Mouse (Mus musculus): ENCODE measurements around the gene Nrip1. TPM values are rescaled to one million over a fixed set of nuclear protein-coding genes. Genes with fewer than 3 reads are reported as not detected.

Gene Nrip1
- total RNA-seq, 2 experiments from 2014 or later = 45.2 to 64.7 TPM

DNA sequence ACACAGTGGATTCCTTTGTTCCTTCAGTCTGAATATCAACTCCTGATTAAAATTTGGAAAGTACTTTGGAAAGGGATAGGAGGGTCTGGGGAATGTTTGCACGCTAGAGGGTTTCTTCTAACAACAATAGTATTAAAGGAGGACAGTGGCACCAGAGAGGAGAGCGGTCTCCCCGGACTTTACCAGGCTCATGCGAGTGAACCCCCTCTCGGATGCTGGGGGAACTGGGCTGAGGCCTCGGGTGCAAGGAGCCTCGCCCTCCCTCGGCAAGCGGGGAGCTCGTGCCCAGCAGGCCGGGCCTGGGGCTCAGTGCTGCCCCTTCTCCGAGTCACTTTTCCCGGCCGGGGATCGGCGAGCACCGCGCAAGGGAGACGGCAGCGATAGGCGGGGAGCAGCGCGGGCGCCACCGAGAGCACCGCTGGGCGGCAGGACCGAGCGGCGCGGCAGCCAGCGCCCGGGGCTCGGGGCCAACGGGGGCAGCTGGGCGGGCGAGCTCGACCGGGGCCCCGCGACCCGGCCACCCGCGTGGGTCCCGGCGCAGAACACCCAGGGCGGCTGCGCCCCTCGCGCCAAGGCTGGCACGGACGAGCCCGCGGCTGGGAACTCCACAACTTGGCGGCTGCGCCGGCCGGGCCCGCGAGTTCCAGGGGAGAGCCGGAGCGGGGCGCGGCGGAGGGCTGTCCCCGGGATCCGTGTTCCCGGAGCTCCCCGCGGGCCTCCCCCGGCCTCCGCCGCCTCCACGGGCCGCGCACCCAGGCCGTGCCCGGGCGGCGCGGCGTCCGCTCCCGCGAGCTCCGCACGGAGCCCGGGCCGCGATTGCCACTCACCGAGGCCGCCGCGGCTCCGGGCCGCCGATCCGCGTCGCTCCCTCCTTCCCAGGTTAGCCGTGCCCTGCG lies 1.3 kb downstream of the Nrip1 start:
- peak; percentile 72 for DNase-seq

DNA sequence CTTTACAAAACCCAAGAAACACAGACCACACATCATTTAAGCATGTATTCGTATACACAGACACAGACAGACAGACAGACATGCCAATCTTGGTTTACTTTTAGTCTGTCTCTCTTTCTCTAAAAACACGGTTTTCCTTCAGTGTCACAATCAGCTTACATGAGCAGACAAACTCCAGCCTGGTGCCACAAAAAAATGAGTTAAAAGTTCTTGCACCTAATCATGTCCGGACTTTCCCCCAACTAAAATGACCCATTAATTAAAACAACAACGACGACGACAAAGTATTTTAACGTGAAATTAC lies 2.1 kb downstream of the Nrip1 start:
- no peak for DNase-seq

DNA sequence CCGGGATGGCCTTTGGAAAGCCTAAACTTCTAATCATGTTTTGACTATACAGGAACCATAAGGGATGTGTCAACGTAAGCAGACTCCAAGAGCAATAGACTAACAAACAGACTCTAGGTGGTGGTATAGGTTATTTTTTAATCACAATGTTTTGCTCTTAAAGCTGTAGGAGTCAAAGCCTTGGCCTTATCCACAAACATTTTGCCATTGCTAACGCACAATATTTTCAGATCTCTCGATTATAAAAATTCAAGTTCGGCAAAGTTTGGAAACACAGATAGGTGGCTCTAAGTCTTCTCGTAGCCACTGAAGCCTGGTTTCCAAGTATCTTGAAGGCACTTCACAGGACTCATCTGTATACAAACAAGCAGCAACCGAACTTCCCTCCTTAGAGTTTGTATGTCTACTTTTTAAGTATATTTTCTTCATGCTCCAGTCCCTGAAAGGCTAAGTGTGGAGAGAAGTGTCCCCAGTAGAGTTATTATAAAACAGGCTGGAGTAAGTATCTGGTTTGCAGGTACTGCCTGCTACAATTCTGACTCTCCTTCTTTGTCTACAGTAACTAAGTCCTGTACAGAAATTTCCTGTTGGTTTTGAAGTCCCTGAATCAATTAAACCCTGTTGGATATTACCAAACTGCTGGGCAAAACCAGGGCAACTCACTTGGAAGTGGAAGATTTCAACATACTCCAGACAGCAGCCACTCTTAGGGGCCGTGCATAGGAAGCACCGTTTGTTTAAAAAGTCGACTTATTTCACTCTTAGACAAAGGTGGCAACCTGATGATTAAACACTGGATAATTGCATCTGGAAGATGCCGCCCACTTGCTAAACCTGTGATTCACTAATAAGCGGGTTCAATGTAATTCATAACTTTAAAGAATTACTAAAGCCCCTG lies 2.7 kb downstream of the Nrip1 start:
- no peak for DNase-seq

DNA sequence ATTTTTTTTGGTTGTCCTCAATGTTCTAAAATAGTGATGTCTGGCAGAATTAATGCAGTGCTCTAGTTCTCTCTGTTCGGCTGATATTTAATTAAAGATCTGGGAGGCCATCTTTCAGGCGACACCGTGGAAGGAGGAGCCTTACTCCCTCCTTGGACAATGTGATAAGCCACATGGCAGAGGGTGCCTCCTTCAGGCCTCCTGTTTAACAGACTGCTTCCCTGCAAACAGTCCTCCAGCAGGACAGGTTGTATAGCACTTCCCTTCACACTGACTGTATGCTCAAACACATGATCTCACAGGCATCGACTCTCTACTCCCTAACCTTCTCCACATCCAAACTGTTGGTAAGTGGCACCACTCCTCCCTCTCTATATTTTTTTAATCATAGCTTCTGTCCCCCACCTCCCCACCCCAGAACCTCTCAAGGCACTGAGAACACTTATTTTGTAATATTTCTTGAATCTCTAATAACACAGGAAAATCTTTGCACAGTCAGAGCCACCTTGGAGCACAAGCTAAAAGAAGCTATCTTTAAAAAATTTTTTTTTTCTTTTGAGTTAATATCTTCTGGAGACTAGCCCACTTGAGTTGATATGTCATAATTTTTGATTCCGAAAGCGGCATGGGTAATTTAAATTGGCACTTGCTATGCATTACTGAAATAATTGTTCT lies 3.4 kb downstream of the Nrip1 start:
- DNase-seq = peak; percentile 56

DNA sequence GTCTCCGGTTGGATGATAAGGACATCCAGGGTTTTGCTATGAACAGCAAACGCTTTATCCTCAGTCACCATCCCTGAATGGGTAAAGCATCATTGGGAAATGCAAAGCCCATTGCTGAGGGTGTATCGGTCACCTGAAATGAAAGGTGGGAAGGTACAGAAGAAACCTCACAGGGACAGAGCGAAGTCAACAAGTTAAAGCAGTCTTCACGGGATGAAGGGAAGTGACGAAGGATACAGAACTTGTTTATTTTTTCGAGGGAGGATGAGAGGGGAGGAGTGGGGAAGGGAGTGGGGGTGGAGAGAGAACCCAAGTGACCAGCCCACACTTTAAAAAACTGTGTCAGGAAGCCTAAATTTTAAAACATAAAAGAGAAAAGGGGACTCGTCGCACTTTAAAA lies 4.4 kb downstream of the Nrip1 start:
- no peak for DNase-seq

DNA sequence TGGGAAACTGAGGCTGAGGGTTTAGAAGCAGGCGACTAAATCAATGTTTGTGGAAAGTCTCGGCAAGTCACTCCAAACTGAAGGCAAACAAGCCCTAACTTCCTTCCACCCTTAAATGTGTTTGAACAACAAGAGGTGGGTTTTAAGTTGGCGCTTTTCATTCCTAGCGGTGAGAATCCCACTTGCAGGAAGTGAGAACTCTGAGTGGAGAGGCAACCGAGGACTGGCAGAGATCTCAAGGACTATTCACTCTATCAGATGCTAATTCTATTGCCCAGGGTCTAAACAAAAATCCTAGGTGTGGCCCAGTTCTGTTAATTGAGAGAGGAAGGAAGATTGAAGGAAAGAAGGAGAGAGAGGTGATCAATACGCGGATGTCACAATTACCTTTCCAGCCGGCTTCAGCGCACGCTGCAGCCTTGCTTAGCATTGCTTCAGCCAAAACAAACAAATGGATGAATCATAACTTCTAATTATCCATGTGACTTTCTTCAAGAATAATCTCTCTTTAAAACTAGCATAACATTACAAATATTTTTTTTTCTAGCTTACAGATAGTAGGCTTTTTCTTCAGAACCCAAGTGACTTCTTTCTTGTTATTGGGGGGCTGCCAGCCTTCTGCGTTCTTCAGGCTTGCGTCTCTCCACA lies 6.2 kb downstream of the Nrip1 start:
- DNase-seq = no peak

DNA sequence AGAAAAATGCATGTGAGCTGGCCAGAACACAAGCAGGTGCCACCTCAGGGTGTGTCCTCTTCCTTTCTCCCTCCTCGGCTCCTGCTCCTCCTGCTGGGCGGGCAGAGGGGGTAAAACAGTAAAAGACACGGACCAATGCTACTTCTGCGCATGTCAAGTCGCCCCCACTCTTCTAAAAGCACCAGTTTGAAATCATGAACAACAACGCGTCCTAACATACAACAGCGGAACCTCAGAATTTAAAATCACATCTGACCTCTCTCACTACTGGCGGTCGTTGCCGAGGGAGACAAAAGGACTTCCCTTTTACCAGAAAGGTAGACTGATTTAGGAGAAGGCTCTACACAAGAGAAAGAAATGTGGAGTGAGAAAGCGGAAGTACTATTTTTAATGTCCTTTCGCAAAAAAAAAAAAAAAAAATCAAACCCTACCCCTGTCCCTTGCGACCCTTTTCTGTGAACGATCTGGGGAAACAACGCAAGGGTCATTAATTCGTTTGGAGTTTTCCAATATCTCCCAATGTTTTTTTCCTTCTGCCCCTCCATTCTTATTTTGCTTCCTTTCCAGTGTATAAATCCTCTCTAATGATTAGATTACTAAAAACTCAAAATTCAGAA lies 7.7 kb downstream of the Nrip1 start:
- DNase-seq = no peak

DNA sequence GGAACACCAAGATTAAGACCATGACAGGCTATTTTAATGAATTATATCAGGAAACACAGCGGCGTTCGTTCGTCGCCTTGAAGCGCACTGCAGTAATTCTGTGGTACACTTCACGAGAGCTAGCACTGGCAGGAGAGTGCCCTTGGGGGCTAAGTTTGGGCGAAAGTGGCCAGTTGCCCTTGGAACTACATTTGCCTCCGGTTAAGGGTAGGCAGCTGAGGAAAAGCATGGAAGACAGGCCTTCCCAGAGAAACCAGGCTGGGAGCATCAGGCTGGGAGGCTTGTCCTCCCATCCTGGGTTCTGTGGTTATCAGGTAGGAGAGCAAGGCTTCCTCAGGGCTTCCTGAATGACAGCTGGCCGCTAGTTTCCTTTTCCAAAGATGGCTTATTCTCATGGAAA lies 8.4 kb downstream of the Nrip1 start:
- peak; percentile 67 for DNase-seq

DNA sequence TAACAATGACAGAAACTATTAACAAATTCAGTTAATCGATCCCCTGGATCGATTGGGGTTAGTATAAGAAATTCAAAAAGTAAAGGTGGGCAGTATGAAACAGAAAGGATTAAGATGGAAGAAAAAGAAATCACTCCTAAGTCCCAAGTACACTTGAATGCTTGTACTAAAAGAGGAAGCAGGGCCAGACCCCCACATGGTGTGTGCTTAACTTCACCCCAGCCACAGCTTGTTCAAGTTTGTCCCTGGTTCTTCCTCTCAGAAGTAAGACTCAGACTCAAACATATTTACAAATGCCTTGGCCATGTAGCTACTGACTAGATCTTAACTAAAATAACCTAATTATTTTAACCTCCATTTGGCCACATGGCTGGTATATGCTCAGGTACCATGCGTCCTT lies 10.0 kb downstream of the Nrip1 start:
- no peak for DNase-seq

DNA sequence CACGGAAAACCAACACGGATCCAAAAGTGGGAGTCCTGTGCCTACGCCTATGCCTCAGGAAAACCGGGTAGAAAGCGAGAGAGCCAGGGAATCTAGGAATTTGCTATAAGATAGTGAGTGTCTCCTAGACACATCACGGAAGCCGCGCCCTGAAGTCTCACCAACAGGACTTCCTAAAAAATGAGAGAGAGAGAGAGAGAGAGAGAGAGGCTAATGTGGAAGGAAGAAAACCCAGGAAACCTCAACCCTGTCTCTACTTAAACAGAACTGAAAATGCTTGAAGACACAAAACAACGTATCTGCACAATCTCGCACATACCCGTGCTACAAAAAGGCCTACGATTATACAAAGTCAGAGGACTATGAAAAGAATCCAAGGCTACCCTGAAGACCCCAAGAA lies 10.6 kb downstream of the Nrip1 start:
- no peak for DNase-seq

DNA sequence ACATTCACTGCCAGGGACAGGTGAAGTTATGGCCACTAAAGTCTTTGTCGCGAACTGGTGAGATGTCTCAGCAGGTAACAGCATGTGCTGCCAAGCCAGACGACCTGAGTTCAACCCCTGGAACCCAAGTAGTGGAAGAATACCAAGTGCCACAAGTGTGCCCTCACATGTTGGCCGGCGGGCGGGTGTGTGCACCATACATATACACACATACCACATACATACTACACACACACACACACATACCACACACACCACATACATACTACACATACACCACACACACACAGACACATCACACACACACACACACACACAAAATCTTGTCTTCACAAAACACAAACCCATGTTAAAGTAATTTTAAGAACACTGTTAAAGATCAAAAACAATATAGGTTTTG lies 13.2 kb downstream of the Nrip1 start:
- DNase-seq = no peak

DNA sequence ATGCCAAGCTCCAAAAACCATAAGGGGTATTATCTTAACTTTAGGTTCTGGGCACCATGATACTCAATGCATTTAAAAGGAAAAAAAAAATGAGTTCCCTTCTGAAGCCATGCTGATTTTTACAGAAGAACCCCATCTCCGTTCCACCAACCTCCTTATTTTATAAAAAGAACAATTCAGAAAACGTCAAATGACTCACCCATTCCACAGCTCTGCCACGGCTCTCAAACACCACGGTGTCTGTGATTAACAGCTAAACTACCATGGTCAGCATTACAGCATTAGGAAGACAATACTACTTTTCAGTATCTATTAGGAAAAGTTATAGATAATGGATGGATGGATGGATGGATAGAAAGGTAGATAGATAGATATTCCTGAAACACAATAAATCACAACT lies 14.9 kb downstream of the Nrip1 start:
- no peak for DNase-seq

DNA sequence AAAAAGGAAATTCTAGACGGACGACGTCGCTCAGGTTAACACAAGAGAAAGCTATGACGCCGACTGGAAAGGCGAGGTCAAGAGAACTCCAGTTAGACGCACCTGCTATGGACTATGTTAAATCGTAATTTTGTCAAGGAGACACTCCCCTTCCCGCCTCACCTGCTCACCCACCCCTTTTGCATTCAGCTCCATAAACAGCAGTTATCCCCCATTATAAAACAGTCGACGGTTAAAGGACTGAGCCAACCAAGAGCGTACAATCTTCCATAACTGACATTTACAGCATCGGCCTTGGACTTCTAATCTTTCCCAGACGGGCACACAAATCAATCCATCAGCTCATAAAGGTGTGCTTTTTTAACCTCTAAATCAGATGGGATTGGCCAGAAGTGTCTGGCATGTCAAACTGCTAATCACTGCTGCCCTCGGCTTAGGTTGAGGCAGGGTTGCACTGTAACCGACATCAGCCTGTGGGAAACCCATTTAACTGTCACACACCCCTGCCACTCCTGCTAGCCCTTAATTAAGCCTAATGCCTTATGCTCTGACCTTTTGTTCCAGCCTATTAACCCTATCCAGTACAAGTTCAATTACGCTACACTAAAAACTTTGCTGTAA lies 15.4 kb downstream of the Nrip1 start:
- DNase-seq = no peak

DNA sequence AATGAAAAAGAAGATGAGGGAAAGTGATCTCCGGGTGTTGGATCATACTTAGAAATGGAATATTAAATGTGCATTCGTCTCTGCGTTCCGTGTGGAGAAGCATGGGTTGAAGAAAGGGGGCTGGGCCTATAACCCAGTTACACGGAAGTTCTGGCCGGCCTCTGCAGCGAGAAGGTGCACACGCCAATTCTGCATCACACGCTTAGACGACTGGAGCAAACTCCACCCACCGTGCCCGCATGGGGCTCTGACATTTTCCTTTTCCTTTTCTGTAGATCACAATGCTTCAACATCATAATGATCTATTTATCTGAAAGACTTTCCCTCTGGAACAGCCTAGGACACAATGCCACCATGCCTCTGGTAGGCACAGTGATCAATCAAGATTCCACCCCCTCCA lies 16.5 kb downstream of the Nrip1 start:
- DNase-seq = no peak

DNA sequence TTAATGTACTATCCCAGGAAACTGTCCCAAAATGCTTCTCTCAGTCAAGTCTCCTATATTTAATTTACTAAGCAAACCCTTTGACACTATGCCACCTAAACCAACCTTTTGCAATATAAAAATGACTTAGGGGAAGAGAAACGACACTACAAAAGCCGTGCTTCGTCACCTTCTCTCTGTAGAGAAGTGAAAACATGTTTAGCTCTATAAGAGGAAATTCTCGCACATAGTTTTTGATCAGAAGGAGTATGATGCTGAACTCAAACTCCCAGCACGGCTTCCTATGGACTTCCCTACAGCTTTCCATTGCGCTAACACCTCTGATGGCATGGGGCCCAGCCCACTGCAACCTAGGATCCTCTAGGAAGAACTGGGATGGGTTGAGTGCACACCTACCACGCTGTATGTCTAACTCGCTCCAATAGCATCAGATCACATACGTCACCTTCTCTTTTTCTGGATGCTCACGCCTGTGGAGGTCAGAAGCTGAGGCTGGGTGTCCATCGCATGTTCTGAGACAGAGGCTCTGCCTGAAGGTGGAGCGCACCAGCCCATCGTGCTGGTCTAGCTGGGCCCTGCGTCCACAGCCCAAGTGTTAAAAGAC lies 17.6 kb downstream of the Nrip1 start:
- no peak for DNase-seq

DNA sequence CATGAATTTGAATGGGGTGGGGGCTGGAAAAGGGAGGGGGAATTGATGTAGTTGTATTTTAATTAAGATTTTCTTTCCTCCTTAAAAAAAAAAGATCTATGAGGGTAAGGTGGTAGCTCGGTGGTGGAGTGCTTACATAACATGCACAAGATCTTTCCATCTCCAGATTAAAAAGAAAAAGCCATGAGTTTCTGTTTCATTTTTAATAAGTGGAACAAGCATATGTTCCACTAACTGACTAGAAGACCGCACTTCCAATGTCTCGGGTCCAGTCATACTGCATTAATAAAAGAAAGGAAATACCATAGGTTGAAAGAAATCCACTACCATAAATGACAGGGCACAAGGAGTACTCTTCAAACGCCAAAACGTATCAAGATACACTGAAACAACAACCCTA lies 18.4 kb downstream of the Nrip1 start:
- no peak for DNase-seq

DNA sequence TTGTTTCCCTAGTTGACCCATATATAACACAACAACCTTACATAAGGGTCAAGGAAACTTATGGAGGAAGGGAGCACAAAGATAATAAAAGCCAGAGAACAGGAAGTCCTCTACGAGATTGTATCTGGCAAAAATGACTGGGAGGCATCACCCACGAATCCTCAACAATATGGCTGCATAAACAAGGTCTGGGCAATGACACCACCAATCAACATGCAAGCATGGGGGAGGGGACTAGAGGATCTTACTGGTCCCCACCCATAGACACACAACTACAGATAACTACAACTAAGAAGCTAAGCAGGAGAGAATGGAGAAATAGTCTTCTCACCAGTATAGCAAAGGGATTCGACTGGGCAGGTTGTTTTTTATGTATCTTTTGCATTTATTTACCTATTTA lies 18.8 kb downstream of the Nrip1 start:
- no peak for DNase-seq

DNA sequence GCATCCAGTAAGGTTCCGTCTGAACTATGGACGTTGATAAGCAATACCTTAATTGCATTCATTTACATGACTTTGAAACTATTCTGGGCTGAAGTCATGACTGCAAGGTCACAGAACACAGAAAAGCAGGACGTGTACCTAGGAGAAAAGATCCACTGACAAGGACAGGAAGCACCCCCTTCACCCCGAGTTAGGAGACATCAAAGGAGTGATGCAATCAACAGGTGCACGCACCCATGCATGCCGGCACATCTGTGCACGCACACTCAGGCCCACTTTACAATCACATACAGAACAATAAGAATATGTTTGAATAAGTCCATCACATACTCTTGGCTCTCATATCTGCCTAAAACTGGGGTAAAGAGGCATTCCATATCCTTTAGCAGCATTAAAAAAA lies 19.3 kb downstream of the Nrip1 start:
- no peak for DNase-seq

DNA sequence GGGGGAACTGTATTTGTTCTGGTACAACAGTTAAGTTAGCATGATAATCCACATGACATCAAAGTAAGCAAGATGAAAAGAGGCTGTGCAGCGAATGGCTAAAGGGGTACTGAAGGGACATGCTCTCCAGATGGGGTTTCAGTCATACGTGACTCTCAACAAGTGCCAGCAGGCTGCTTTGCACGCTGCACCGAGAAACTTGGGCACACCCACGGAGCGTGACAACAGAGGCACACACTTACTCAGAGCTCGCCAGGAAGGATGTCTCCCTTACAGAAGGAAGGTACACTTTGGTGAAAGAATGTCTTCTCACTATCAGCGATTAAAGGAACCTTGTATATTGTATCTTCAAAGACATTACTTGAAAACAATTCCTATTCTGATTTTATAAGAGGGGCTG lies 22.7 kb downstream of the Nrip1 start:
- no peak for DNase-seq

DNA sequence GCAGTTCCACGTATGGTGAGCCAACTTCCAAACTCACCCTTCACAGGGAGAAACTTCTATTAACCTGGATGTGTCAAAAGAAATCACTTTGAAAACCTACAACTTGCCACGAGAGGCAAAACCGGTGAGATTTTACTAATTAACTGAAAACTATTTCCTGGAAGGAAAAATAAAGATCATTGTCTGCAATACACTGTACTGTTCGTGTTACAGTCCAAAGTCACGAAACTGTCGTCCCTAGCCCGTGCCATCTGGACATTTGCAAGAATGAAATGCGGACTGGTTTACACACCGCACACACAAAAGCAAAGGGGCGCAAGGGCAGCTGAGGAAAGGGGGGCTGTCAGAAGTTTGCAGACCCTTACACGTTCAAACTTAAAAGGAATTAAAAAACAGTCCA lies 24.6 kb downstream of the Nrip1 start:
- DNase-seq = no peak

All from adrenal gland, postnatal 10 days (tissue).